Mouse (Mus musculus): ENCODE measurements around the gene Atf1. TPM values are rescaled to one million over a fixed set of nuclear protein-coding genes. Genes with fewer than 3 reads are reported as not detected.

Atf1 gene
- total RNA-seq (2015): 77.0 and 100 TPM in 2 replicates
- total RNA-seq (2017): 52.8 and 95.7 TPM in 2 replicates

DNA sequence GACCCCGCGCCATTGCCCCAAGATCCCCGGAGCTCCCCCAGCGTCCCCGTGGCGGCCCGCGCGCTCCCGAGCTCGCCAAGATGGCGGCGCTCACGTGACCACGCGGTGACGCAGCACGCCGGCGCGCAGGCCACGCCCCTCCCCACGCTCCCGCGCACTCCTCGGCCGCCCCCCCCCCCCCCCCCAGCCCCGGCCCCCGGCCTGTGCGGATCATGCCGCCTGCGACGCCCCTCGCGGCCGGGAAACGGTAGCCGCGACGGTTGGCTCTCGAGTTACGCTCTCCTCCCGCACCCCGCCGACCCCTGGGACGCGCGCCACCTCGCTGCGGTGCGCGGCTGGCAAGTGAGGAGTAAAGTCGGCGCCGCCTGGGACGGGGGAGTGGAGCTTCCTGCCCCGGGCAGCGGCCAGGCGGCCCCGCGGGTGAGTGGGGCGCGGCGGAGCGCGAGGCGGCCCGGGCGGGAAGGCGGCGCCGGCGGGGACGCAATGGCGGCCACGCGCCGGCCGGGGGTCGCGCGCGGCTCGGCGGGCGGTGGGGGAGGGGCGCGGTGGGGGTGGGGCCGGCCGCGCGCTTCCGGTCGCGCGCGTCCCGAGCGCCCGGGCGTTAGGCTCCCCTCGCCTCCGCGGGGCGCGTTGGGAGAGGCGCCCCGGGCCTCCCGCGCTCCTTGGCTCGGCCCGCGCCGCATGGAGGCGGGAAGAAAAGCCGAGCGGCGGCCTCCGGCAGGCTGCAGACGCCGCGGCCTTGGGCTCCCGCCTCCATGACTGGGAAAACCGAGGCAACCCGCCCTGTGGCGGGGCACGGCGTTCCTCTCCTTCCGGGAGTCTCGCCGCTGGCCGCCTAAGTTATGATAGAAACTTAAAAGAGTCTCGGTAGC lies at the start of gene Atf1:
TSS of gene Atf1 (plus strand) at position 157 of the 872 bp plus-strand sequence.
- ATAC-seq (ENCODE audit: poor library complexity, severe bottlenecking): peak; percentile 84

DNA sequence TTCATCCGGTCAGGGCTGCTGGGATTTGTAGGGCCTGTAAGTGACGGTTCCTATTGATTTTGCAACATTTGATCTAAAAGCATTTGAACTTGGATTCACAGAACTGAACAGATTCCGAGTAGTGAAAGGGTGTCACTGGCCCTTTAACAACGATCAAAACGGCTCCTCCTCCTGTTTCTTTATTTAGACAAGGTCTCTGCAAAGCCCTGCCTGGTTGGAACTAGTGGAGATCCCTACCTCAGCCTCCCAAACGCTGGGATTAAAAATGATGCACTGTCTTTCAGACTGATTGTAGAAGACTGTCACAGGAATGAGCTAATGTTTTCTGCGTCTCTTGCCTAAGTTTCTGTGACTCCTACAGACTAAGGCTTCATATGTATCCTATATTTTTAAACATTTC lies 49.1 kb upstream of the Atf1 start:
- no peak for ATAC-seq (ENCODE audit: poor library complexity, severe bottlenecking)

DNA sequence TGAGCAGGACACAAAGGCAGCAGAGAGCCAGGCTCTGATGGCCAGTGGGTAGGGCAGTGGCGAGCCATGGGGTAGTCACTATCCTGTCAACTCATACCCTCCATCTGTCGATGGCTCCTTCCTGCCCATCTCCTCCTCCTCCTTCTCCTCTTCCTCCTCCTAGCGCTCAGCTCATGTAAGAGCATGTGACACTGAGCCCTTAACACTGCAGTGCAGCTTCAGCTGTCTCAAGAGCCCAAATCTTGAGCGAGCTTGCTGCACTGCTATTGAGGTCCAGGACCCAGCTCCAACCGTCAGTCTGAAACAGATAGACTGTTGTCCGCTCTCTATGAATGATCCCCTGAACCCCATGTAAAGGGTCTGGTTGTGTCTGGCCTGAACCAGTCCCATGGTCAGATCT lies 47.9 kb upstream of the Atf1 start:
- no peak for ATAC-seq (ENCODE audit: poor library complexity, severe bottlenecking)

- no peak for ATAC-seq (ENCODE audit: poor library complexity, severe bottlenecking)
Measured at GRCm38 (mm10) chr15:100180221-100180620, 47.4 kb upstream of the Atf1 start.

DNA sequence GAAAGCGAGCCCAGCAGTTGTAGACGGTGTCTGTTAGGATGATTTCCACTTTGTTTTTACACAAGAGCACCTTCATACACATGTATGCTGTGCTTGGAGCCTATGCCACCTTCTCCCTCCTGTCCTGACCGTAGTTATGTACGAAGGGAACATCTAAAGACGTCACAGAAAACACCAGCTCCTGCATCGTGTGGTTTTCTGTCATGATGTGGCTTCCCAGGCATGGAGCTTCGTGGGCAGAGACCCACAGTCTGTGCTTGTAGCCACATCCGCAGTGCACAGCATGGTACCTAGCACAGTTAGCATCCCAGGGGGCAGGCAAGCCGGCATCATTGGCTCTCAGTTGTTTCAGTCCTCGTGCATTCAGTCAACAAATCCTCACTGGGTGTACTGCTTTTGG lies 45.8 kb upstream of the Atf1 start:
- no peak for ATAC-seq (ENCODE audit: poor library complexity, severe bottlenecking)

DNA sequence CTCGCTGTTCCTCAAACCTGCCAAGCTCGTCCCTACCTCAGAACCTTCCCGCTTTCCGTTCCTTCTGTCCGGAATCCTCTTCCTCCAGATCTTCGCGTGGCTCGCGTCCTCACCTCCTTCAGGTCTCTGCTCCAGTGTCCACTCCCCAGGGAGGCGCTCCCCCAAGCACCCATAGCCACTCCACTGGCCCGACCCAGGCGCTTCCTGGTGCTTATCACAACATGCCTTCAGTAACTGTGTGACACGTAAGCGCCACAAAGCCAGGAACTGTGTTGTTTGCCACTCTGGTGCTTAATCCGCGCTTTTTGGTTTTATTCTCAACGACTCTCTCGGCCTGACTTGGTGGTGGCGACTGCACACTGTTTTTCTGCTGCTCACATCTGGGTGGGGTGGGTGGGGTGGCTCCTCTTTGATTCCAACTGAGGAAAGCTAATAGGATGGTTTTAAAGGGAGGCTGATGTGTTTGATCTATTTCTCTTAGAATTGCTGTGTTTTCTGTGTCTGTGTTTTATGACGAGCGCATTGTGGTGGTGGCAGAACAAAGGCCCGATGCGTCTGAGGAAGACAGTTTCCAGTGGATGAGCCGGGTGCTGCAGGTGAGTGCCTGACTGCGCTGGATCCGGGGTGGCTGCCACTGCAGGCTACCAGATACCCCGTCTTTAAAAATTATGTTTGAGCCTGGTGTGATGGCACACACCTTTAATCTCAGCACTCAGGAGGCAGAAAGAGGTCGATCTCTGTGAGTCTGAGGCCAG lies 44.9 kb upstream of the Atf1 start:
- ATAC-seq (ENCODE audit: poor library complexity, severe bottlenecking): no peak

DNA sequence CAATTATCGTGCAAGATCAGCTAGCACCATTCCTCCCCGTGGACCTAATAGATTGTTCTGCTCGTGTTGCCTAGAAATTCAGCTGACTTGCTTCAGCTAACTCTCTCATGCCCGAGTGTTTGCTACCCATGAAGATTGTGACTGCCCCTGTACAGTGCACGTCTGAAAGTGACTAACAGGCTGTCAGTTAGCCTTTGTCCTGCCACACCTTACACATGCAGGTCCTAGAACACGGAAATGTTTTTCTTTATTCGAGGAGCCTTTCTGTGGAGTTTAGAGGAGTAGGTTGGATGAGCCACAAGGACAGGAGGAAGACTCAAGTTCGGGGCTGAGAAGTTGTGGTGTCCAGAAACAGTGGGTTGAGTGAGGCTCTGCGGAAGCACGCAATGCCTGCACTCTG lies 44.1 kb upstream of the Atf1 start:
- no peak for ATAC-seq (ENCODE audit: poor library complexity, severe bottlenecking)

GRCm38 (mm10) chr15:100184821-100185496 lies 42.7 kb upstream of the Atf1 start:
- ATAC-seq (ENCODE audit: poor library complexity, severe bottlenecking): no peak

DNA sequence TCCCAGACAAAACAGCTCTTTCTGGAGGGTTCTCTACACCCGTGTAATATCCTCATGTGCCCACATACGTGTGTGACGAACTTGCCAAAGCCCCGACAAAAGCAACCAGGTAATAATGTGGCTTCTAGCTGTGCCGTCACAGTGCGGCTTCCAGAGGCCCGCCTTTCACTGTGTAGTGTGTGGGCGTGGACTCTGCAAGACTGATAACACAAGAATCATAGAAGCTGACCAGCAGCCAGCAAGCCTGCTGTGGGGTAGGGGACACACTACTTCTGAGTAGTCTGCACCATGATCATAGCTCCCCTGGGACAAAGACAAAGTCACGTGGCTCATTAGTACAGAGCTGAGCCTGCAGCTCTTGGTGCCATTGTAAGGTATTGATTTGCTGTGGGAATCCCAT lies 41.4 kb upstream of the Atf1 start:
- ATAC-seq (ENCODE audit: poor library complexity, severe bottlenecking): no peak

DNA sequence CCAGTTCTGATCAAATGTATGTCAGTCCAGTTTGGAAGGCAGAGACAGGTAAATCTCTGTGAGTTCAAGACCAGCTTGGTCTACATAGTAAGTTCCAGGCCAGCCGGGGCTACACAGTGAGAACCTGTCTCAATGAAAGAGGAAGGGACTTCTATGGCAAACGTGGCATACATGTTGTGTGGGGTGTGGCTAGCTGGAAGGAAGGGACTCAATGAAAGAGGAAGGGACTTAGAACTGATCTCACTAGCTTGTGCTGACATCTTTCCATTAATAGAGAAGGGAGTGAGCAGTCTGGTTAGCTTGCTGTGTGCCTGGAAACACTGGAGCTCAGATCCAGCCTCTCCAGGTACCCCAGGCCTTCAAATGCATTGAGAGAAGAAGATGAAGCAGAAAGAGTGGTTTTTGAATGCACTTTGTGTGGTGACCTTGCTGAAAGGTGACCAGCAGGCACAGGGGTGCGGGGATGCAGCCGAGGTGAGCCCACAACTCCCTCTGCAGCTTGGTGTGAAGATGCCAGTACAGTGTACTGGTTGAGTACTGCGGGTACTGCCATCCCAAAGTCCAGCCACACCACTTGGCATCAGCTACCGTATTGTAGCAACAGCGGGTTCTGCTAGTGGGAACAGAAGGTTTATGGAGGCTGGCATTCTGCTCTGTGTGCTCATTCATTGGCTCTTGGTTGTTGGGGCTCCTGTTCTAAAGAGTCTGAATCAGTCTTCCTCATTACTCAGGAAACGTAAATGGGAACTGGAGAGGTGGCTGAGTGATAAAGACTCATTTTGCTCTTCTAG lies 40.5 kb upstream of the Atf1 start:
- ATAC-seq (ENCODE audit: poor library complexity, severe bottlenecking): peak; percentile 87

DNA sequence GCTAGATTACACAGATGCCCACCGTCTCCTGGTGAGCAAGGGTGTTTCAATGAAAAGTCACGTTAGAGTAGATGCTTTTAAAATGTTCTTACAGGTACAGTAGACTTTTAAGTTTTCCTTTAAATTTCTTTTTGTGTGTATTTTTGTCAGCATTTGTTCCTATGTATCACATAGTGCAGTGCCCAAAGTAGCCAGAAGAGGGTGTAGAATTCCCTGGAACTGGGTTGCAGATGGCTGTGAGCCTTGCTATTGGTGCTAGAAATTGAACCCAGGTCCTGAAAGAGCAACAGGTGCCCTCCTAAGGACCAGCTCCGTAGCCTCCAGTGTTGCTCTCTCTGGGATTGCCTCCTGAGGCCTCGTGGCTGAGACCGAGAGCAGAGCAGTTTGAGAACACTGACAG lies 39.1 kb upstream of the Atf1 start:
- ATAC-seq (ENCODE audit: poor library complexity, severe bottlenecking): no peak

DNA sequence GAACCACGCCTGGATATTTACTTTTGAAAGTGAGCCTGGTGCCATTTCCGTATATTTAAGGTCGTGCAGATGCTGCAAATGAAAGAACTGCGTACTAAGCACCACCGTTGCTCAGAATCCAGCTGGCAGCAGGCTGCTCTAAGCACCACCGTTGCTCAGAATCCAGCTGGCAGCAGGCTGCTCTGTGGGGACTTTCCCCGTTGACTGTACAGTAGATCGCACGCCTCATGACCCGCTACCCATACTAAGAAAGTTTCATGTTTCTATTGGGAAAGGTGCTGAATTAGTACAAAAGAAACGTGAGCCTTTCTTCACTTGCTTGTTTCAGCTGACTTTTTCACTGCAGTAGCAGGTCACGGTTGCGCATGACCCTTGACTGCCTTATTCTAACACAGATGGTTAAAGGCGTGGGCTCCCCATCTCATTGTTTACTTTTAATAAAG lies 38.6 kb upstream of the Atf1 start:
- ATAC-seq (ENCODE audit: poor library complexity, severe bottlenecking): no peak

GRCm38 (mm10) chr15:100190083-100190482 lies 37.5 kb upstream of the Atf1 start:
- no peak for ATAC-seq (ENCODE audit: poor library complexity, severe bottlenecking)

- ATAC-seq (ENCODE audit: poor library complexity, severe bottlenecking): no peak
Measured at GRCm38 (mm10) chr15:100198983-100199745, 28.5 kb upstream of the Atf1 start.

GRCm38 (mm10) chr15:100199790-100200189 lies 27.8 kb upstream of the Atf1 start:
- no peak for ATAC-seq (ENCODE audit: poor library complexity, severe bottlenecking)

- no peak for ATAC-seq (ENCODE audit: poor library complexity, severe bottlenecking)
Measured at GRCm38 (mm10) chr15:100201806-100202205, 25.8 kb upstream of the Atf1 start.

DNA sequence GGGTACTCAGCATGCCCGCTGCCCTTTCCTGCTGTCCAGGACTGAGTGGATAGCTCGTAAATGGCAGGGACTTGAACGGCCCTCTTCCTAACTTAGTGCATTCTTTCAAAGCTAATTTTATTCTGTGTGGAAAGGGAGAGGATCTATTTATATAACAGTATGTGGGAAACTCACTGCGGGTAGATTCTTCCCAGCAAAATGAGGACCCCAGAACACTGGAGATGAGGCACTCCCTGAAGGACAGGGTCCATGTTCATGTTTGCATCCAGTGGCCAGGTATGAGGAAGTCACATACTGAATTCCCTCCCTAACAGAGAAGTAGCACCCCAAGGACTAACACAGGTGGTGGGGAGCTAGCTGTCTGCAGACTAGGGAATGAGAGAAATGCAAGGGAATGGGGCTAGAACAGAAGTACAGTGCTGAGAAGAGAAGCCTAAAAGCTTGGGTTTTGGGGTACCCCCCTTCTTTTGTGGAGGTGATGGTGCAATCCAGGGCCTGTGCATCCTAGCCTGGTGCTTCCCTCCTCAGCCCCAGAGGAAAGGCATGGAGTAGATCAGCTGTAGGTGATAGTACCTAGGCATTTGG lies 25.1 kb upstream of the Atf1 start:
- no peak for ATAC-seq (ENCODE audit: poor library complexity, severe bottlenecking)

DNA sequence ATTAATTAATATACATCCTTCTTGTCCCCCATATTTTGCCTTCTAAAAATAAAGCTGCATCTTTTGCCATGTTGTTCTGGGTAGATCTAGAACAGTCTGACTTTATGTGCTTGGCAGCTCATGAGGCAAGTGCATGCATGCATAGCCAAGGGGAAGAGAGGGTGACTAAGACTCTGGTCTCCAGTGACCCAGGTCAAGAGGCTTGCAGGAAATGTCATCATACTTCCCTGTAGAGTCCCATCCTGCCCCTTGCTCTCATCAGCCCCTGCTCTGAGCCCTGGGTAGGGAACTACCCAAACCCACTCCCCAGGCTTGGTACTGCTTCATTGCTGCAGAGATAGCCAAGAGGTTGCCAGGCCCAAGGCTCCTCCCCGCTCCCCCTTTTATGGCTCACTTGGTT lies 23.0 kb upstream of the Atf1 start:
- ATAC-seq (ENCODE audit: poor library complexity, severe bottlenecking): peak; percentile 98

GRCm38 (mm10) chr15:100210013-100210412 lies 17.6 kb upstream of the Atf1 start:
- no peak for ATAC-seq (ENCODE audit: poor library complexity, severe bottlenecking)

DNA sequence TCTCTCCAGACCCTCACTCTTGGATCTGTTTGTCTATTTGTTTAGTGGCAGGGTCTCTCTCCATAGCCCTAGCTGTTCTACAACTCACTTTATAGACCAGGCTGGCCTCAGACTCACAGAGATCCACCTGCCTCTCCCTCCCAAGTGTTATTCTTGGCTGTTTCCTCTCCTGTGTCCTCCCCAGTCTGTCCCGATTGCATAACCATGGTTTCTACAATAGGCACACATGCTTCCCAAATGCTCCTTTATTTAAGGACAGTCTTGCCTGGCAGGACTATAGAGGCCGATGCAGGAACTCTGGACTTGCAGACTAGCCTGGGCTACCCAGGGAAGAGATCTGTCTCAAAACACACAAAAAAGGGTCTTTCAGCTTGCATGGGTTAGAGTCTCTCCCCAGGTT lies 14.3 kb upstream of the Atf1 start:
- ATAC-seq (ENCODE audit: poor library complexity, severe bottlenecking): no peak

Measured in megakaryocyte, adult 5-6 weeks (primary cell).